Mouse (Mus musculus): ENCODE measurements around the gene Clstn2. TPM values are rescaled to one million over a fixed set of nuclear protein-coding genes. Genes with fewer than 3 reads are reported as not detected.

Gene Clstn2
- polyA plus RNA-seq, 1 experiment from 2014 or later = 4.3 TPM

DNA sequence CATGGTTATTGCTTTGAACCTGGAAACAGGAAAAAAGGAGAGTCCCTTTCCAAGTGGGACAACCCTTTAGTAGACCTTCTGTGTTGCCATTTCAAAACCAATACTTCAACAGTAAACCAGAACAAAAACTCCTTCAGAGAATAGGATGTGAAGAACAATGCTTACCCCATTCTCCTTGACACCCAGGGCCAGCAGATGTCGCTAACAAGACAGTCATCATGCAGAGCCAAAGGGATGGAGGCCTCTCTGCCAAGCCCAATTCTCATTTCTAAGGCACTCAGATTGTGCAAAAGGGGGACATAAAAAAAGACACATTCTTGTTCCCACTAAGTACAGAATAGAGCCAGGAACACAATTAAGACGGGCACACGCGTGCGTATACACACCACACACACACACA lies 16.4 kb downstream of the Clstn2 start:
- H3K27me3 ChIP-seq = no peaks in the 10 kb centered on the region
- H3K9ac ChIP-seq = no peak overlapping the region
- no peaks in the 10 kb centered on the region for H3K9me3 ChIP-seq (replicated peaks)
- no peaks in the 10 kb centered on the region for H3K36me3 ChIP-seq
- H3K27ac ChIP-seq = no peak overlapping the region
- WGBS = 80% methylated on average over 5 of the region's 5 CpGs
- no peak overlapping the region for H3K4me2 ChIP-seq (replicated peaks)
- H3K4me1 ChIP-seq = 0 out of 2 replicates have a peak, but pooled peaks cover 2% of the 10 kb centered on the region
- ATAC-seq (ENCODE audit: low FRiP score) = no peak
- no peak overlapping the region for H3K4me3 ChIP-seq

DNA sequence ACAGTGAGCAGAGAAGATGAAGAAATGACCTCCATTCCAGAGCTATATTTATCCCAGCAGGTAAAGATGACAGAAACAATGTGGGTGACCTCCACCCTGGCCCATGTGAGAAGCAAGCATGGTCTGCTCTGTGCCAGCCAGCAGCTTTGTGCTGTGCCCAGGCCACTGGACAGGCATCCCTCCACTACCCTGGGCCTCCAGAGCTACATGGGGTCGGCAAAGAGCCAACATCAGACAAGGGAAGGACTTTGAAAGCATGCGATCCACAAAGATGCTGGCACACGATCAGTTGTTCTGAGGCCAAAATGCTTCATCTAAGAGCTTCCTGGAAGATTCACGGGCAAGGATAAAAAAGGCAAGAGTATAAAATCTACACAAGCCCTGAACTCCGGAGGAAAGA lies 36.6 kb downstream of the Clstn2 start:
- no peak for ATAC-seq (ENCODE audit: low FRiP score)
- H3K9ac ChIP-seq = no peak overlapping the region
- 81% methylated on average over 5 of the region's 5 CpGs for WGBS
- no peaks in the 10 kb centered on the region for H3K27me3 ChIP-seq
- H3K36me3 ChIP-seq = no peaks in the 10 kb centered on the region
- H3K4me1 ChIP-seq = peaks cover 5% of the 10 kb centered on the region; the same call in 1 of the 2 replicates
- no peak overlapping the region for H3K4me3 ChIP-seq
- no peaks in the 10 kb centered on the region for H3K9me3 ChIP-seq (replicated peaks)
- H3K4me2 ChIP-seq (replicated peaks) = no peak overlapping the region
- H3K27ac ChIP-seq = no peak overlapping the region

DNA sequence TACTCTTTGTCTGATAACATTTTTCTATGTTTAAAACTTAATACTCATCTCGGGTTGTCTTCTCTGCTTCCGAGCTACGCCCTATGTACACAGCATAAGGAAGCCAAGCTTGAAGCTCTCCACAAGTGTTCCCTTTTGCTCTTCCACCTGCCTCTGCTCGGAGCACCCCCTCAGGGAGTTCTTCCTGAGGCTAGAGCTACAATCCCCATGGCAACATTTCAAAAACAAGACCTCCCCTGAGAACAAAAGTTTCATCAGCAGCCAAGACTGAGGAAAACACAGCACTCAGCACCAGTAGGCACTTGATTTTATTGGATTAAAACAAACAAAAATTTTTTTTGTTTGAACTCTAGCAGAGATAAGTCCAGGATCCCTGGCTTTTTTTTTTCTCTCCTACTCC lies 37.3 kb downstream of the Clstn2 start:
- H3K4me1 ChIP-seq = peaks cover 5% of the 10 kb centered on the region; the same call in 1 of the 2 replicates
- 51% methylated on average over 4 of the region's 4 CpGs for WGBS
- no peak overlapping the region for H3K9ac ChIP-seq
- H3K36me3 ChIP-seq = no peaks in the 10 kb centered on the region
- no peak overlapping the region for H3K4me2 ChIP-seq (replicated peaks)
- H3K27me3 ChIP-seq = no peaks in the 10 kb centered on the region
- no peak overlapping the region for H3K4me3 ChIP-seq
- no peaks in the 10 kb centered on the region for H3K9me3 ChIP-seq (replicated peaks)
- no peak overlapping the region for H3K27ac ChIP-seq
- no peak for ATAC-seq (ENCODE audit: low FRiP score)

DNA sequence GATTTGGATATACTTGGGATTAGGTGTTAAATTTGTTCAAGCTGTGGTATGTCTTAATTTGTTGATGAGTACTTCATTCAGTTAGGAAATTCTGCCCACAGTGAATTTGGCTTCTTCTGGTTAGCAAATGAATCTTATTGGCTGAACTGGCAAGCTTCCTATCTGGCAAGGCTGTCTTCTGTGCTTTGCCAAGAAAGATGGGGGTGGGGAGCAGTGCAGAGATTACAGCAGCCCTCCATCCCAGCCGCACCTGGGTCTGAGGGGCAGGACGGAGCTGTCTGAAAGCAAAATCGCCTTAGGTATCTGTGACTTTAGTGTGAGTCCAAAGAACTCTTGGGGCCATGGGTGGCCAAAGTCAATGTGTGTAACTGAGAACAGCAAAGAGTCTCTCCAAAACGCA lies 40.9 kb downstream of the Clstn2 start:
- no peaks in the 10 kb centered on the region for H3K9me3 ChIP-seq (replicated peaks)

DNA sequence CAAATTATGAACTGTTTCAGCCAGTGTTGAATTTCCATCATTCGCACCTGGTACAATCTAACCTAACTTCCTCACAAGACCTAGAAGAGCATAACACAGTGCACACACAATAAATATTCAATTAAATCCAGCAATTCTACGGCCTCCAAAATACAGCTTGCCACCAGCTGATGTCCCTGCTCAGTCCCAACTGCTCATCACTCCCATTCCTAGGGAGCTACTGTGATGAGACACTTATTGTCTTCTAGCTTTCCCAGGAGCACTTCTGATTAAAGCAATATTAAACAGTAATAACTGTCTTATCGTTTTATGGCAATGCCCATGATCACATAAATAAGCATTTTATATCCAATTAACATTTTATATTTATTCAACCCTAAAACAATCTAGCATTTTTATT lies 55.6 kb downstream of the Clstn2 start:
- no peak for ATAC-seq (ENCODE audit: low FRiP score)
- H3K9me3 ChIP-seq (replicated peaks) = no peaks in the 10 kb centered on the region
- H3K36me3 ChIP-seq = no peaks in the 10 kb centered on the region
- H3K4me1 ChIP-seq = 0 out of 2 replicates have a peak, but pooled peaks cover 3% of the 10 kb centered on the region
- H3K27me3 ChIP-seq = no peaks in the 10 kb centered on the region
- H3K9ac ChIP-seq = no peak overlapping the region
- H3K4me3 ChIP-seq = no peak overlapping the region
- WGBS = 79% methylated on average over 3 of the region's 3 CpGs
- no peak overlapping the region for H3K4me2 ChIP-seq (replicated peaks)
- H3K27ac ChIP-seq = no peak overlapping the region

More for the DNA sequence above, 40.9 kb downstream of the Clstn2 start:
- no peak overlapping the region for H3K4me3 ChIP-seq
- no peaks in the 10 kb centered on the region for H3K36me3 ChIP-seq
- 65% methylated on average over 4 of the region's 4 CpGs for WGBS
- H3K9ac ChIP-seq = no peak overlapping the region
- no peak for ATAC-seq (ENCODE audit: low FRiP score)
- H3K4me2 ChIP-seq (replicated peaks) = no peak overlapping the region
- H3K4me1 ChIP-seq = peaks cover 5% of the 10 kb centered on the region; the same call in 1 of the 2 replicates
- H3K27me3 ChIP-seq = no peaks in the 10 kb centered on the region
- no peak overlapping the region for H3K27ac ChIP-seq

DNA sequence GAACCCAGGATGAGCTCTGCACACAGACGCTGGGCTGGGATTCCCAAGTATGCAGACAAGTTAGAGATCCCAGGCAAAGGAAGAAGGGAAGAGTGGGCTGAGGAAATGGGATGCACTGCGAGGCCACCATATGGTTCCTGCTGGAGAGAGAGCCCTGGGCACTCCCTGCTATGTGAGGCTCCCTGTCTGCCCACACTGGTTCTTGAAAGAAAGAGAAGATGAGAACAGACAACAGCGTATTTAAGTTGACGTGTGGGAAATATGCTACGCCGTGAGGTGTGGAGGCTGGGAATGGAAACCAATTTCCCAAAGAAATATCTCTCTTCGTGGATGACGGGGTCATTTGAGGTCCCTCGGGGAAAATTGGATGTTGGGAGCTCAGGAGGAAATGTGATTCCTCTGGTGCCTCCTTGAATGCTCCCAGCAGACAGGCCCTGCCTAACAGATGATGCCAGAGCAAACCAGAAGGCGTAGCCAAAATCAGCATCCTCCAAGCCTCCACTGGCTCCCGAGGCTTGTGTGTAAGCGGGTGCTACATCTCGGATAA lies 58.1 kb downstream of the Clstn2 start:
- Histone ChIP-seq H3K4me2 (replicated peaks) (no peak overlapping the region), H3K9me3 (replicated peaks) (no peaks in the 10 kb centered on the region), H3K4me3 (no peak overlapping the region), H3K4me1 (0 out of 2 replicates have a peak, but pooled peaks cover 3% of the 10 kb centered on the region), H3K9ac (no peak overlapping the region), H3K27ac (no peak overlapping the region), H3K36me3 (no peaks in the 10 kb centered on the region), H3K27me3 (no peaks in the 10 kb centered on the region)
- no peak for ATAC-seq (ENCODE audit: low FRiP score)
- 75% methylated on average over 13 of the region's 13 CpGs for WGBS

DNA sequence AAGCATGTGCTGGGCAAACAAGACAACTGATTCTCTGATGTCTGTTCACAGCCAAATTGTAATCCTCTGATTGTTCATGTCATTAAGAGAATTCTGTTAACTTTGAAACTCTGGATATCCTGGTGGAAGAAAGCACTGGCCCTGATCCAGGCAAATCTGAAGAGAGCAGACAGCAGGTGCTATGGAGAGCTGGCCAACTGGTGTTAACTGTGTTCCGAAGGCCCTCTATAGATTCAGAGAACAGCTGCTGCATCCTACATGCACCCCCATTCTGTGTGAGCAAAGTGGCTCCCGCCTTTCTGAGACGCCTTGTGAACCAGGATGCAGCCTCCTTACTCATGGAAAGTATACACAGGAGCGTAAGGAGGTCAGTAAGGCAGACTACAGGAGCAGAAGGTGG lies 66.3 kb downstream of the Clstn2 start:
- H3K9ac ChIP-seq = no peak overlapping the region
- WGBS = 85% methylated on average over 4 of the region's 4 CpGs
- H3K4me3 ChIP-seq = no peak overlapping the region
- H3K9me3 ChIP-seq (replicated peaks) = no peaks in the 10 kb centered on the region
- H3K27me3 ChIP-seq = no peaks in the 10 kb centered on the region
- H3K36me3 ChIP-seq = no peaks in the 10 kb centered on the region
- no peak for ATAC-seq (ENCODE audit: low FRiP score)
- no peak overlapping the region for H3K27ac ChIP-seq
- no peaks in the 10 kb centered on the region for H3K4me1 ChIP-seq
- no peak overlapping the region for H3K4me2 ChIP-seq (replicated peaks)

DNA sequence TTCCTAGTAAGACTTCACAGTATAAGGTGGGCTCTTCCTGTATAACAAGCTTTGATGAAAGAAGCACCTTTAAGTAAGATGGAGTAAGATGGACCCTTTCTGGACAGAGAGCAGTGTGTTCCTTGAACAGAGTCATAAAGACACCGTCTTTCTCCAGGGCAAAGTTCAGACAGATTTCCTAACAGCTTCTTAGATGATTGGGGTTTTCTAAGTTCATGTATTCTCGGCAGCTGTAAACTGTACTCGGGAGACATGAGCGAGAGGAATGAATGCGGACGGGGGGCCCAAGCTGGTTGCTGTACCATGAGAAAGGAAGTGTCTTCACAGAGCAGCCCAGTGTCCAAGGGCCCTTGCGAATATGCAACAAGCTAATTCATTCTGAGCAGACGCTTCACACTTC lies 75.5 kb downstream of the Clstn2 start:
- Histone ChIP-seq H3K36me3 (no peaks in the 10 kb centered on the region), H3K9ac (no peak overlapping the region), H3K27ac (no peak overlapping the region), H3K4me1 (no peaks in the 10 kb centered on the region; the same call in 1 of the 2 replicates), H3K4me3 (no peak overlapping the region), H3K9me3 (replicated peaks) (no peaks in the 10 kb centered on the region), H3K4me2 (replicated peaks) (no peak overlapping the region), H3K27me3 (no peaks in the 10 kb centered on the region)
- no peak for ATAC-seq (ENCODE audit: low FRiP score)
- WGBS = 89% methylated on average over 8 of the region's 8 CpGs

DNA sequence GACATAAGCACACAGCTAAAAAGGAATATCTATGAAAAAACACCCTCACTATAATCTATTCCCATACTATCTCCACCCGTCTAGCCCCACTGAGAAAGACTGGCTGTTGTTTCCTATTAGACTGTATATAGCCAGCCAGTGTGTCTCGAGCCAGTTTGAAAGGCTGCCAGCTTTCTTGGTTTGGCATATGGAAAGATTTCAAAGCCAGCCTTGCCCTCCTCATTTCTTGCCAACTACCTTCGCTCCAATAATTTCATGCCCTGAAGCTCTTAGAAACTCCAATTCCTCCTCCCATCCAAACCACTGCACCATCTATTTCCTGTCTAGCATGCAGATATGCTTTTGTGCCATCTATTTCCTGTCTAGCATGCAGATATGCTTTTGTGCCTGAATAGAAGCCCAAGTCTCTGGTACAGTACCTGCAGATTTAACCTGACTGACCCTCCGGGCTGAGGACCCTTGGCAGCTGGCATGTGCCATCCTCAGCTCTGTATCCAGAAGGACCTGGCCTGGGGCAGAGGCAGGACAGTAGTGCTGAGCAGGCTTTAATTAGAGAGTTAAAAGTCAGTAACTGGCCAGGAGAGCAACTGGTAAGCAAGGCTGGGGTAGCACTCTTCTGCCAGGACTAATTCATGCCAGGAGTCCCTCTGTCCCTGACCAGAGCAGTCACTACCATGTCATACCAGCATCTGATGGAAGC lies 76.4 kb downstream of the Clstn2 start:
- Histone ChIP-seq H3K27ac (no peak overlapping the region), H3K27me3 (no peaks in the 10 kb centered on the region), H3K4me1 (no peaks in the 10 kb centered on the region; the same call in 1 of the 2 replicates), H3K4me2 (replicated peaks) (no peak overlapping the region), H3K36me3 (no peaks in the 10 kb centered on the region), H3K4me3 (no peak overlapping the region), H3K9me3 (replicated peaks) (no peaks in the 10 kb centered on the region), H3K9ac (no peak overlapping the region)
- no peak for ATAC-seq (ENCODE audit: low FRiP score)
- 87% methylated on average over 4 of the region's 4 CpGs for WGBS

DNA sequence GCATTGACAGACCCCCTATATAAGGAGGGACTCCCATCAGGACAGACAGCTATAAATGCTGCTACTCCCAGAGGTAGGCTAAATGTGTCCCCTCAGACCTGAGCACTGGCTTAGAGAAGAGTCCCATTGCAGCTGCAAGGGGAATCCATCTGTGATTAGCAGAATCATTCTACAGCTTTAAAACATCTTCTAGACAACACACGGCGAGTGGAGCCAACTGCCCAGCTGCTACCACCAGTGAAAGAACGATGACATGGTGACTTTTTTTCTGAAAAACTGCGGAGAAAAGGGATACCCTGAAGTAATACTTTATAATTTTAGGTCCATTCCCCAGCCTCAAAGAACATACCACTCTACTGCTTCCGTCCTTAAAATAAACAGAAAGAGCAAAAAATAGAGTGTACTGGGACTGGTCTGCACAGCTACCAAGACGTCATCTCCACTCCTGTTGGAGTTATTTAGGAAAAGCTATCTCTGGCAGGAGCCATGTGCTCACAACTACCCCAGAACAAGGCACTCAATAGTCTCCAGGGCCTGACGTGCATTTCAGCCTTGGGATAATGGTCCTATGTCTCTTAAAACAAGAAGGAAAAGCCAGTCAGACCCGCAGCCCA lies 79.1 kb downstream of the Clstn2 start:
- Histone ChIP-seq H3K27ac (no peak overlapping the region), H3K4me3 (no peak overlapping the region), H3K36me3 (no peaks in the 10 kb centered on the region), H3K9me3 (replicated peaks) (no peaks in the 10 kb centered on the region), H3K4me2 (replicated peaks) (no peak overlapping the region), H3K27me3 (no peaks in the 10 kb centered on the region), H3K9ac (no peak overlapping the region), H3K4me1 (no peaks in the 10 kb centered on the region)
- WGBS = 87% methylated on average over 8 of the region's 8 CpGs
- ATAC-seq (ENCODE audit: low FRiP score) = no peak

DNA sequence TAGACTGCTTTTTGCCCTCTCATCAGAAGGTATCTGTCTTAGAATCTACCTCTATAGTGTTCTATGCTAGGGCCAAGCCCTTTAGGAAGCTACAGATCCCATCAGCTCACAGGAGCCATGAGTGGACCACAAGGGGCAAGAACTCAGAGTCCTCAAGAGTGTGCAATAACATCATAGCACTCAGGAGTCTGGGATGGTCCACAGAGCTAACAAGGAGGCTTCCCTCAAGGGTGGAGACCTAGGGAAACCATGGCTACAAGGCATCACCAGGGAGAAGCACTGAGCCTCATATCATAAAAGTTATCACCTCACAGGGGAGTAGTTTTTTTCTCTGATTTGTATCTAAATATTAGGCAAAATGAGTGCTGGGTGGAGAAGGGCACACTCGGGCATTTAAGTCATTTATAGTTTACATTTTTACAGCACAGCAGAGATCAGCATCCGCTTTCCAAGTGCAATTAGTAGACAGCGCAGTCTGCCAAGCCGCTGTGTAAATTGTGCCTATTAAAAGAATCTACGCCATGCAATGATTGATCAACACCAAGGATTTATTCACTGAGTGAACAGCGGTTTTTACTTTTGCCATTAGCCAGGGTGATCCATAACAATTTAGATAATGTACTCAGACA lies 82.5 kb downstream of the Clstn2 start:
- WGBS = 84% methylated on average over 6 of the region's 6 CpGs
- Histone ChIP-seq H3K27ac (no peak overlapping the region), H3K4me2 (replicated peaks) (no peak overlapping the region), H3K9ac (no peak overlapping the region), H3K4me3 (no peak overlapping the region), H3K9me3 (replicated peaks) (no peaks in the 10 kb centered on the region; the same call in 1 of the 2 replicates), H3K4me1 (no peaks in the 10 kb centered on the region), H3K27me3 (no peaks in the 10 kb centered on the region), H3K36me3 (no peaks in the 10 kb centered on the region)
- ATAC-seq (ENCODE audit: low FRiP score) = no peak

DNA sequence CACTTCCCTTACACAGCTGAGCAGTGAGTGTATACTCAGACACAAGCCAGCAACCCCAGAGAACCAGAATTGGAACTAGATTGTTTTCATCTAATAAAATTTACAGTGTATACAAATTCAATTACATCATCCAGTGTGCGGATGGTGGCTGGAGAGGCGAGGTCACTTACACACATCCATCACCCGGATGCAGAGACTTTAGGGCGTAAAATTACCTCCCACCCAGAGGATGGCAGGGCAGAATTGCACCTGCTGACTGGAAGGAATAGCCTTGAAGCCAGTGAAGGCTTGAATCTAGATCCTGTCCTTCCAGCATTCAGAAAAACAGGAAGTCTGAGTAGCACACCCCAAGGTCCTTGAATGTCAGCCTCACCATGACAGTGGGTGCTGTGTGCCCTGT lies 113.7 kb downstream of the Clstn2 start:
- Histone ChIP-seq H3K4me2 (replicated peaks) (no peak overlapping the region), H3K4me1 (no peaks in the 10 kb centered on the region), H3K4me3 (no peak overlapping the region), H3K27me3 (no peaks in the 10 kb centered on the region), H3K27ac (no peak overlapping the region), H3K9me3 (replicated peaks) (no peaks in the 10 kb centered on the region), H3K9ac (no peak overlapping the region), H3K36me3 (no peaks in the 10 kb centered on the region)
- WGBS = 82% methylated on average over 4 of the region's 4 CpGs
- no peak for ATAC-seq (ENCODE audit: low FRiP score)

Data from hindbrain, embryonic 12.5 days (tissue).